Mouse (Mus musculus) bone marrow macrophage, adult 2 months (primary cell): ENCODE measurements around the gene Rabif.

ENCODE experiments used
- CTCF ChIP-seq: IDR thresholded peaks from 2 replicates; pipeline ENCODE4 v1.5.1; 2012; ENCODE audit warnings: low read depth, mild to moderate bottlenecking, low read length, moderate library complexity
- POLR2A ChIP-seq: IDR thresholded peaks from 2 replicates; pipeline ENCODE4 v1.6.1; 2012; ENCODE audit warnings: mild to moderate bottlenecking, low read depth, low read length, borderline replicate concordance

DNA sequence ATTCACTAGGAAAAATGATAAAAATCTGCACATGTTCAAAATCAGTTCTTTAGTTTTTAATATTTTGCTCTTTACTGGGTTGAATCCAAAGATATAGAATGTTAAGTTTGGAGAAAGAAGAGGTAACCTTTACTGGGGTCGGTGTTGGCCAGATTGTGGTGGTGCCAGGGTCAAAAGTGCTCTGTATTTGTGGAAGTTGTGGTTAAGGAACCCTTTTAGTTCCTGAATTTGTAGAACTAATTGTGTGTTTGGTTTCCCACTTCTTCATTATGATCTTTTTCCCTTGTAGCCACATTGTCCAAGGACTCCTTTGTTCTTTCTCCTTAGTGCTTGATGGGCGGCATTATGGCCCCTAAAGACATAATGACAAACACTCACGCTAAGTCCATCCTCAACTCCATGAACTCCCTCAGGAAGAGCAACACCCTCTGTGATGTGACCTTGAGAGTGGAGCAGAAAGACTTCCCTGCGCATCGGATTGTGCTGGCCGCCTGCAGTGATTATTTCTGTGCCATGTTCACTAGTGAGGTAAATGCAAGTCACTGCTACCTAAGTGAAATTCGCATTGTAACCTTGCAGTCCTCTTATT, 36.2 kb upstream of the Rabif start:
- TF ChIP-seq POLR2A: no peak
- TF ChIP-seq CTCF: no peak
